Mouse (Mus musculus) adrenal gland, postnatal 10 days (tissue): Measurements from ENCODE around the gene Cntfr. TPM values are rescaled to one million over a fixed set of nuclear protein-coding genes. Genes with fewer than 3 reads are reported as not detected.

Experiments used
- DNase-seq: peaks from one replicate; pipeline ENCODE4 v3.0.0; 2021; ENCODE audit warnings: mixed read lengths
- total RNA-seq, 2 experiments: library from RNA; stranded (reverse); gene quantifications; 2 replicates each; pipeline ENCODE4 v1.2.3; 2021

Cntfr gene
- total RNA-seq, 2 experiments from 2014 or later, result 53.0 to 67.0 TPM

DNA sequence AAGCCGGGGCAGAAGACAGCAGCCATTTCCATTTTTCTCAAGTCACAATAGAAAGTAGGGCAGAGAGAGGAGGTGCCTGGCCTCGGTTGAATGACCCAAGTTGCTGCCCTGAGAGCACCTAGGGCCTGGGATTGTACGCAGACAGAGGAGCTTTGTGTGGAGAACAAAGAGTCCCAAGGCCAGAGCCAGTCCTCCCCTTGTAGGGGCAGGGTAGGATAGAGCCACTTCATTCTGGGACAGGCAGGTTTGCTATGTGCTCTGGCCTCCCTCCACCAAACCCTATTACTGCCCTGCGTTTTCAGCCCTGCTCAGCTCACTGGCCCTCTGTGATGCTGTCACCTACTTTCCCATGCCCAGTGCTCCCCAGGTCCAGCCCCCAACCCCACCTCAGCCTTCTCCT, 48.7 kb downstream of the Cntfr start:
- no peak for DNase-seq

DNA sequence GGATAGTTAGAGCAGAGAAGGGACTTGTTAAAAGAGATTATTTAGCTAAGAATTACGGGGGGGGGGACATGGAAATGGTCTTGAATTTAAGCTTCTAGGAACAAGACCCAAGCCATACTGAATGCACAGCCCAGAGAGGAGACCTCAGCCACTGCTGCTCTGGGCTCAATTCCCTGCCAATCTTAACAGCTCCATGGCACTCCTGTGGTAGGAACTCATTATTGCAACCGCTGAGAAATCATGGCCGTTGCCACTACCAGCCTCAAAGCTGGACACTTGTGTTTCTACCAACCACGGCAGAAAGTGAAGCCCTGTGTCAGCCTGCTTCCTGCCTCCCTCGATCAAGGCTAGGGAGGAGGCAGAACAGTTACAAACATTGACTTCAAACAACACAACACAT, 51.4 kb downstream of the Cntfr start:
- DNase-seq, result no peak

DNA sequence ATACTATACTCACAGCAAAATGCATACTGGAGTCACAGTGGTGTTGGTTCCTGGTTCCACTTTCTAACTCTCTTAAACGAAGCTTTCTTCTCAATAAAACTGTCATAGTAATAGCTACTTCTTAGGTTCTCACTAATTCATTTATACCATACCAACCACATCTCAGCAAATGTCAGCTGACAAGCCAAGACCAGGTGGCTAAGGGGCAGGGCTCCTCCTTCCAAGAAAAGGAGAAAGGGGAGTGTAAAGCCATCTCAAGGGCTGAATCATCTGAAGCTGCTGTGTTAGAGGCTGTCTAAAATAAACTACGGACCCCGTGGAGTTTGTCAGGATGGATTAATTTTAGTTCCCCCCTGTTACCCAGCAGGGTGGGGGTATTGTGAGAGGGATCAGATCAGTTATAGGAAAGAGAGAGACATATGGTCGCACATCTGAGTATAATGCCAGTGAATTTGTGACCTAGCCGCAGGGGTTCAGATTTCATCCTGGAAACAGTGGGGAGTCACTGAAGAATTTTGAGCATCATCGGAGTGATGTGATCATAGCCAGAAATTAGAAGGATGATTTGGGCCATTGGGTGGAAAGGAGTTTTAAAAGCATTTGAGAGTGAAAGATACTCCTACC, 55.6 kb downstream of the Cntfr start:
- DNase-seq, result no peak

DNA sequence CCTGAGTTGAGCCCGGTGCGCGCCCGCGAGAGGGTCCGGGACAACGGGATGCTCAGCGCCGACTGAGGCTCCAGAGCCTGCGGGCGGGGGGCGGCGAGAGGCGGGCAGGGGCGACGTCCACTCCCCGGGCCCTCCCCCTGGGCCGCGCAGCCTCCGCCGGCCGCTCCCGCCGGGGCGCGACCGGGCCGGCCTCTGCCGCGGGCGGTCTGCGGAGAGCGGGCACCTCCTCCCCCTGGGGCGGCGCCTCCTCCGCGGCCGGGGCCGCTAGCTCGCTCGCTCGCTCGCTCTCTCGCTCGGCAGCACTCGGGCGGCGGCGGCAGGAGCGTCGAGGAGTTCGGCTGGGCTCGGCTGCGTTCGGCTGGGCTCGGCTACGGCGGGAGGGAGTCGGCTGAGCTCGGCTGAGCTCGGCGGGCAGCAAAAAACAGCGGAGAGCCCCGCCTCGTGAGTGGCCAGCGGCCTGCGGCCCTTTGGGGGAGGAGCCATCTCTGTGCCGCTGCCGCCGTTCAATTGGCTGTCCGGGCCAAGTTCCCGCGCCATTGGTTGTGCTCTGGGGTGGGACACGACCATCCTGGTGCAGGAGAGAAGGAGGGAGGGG, 56.9 kb downstream of the Cntfr start, which contains the start of gene Enho:
TSS of gene Enho (minus strand) at position 412 of the 595 bp plus-strand sequence.
- DNase-seq, result peak; percentile 98

DNA sequence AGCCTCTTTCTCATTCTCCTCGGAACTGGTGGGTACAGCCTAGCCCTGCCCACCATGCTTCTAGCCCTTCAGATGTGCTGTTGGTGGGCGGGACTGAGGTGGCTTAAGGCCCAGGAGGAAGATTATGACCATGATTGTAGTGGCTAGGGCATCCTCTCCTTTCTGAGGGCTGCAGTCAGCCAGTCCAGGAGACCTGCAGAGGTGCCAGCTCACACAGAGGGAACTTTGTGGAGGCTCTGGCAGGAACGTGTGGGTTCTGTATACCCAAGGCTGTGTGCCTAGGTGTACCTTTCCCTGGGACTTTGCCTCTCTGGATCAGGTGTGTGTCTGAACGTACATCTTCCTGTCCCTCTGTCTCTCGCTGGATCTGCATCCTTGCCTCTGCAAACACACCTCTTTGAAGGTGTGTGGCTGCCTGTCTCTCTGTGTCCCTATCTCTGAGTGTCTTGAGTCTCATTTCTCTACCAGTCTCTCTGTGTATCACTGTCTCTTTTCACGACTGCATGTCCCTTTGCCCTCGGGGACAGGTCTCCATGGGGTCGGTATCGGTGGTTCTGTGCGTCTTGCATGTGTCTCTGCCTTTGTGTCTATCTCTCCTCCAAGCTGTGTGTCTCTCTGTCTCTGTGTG, 57.6 kb downstream of the Cntfr start:
- DNase-seq, result no peak

DNA sequence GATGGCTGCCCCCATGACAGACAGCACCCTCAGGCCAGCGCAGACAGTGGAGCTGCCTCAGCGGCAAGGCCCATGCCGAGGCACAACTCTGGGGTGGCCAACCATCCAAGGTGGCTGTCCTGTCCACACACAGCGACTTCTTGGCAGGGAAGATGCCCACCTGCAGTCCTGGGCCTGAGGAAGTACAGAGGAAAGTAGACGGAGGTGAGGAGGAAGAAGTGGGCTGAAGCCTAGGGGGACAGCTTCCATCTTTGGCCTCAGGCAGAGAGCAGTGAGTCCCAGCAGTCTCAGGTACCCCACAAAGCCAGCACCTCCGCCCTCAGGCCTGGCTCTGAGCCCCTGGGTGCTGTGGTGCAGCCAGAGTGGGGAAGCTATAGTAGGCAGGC, 58.1 kb downstream of the Cntfr start:
- no peak for DNase-seq

DNA sequence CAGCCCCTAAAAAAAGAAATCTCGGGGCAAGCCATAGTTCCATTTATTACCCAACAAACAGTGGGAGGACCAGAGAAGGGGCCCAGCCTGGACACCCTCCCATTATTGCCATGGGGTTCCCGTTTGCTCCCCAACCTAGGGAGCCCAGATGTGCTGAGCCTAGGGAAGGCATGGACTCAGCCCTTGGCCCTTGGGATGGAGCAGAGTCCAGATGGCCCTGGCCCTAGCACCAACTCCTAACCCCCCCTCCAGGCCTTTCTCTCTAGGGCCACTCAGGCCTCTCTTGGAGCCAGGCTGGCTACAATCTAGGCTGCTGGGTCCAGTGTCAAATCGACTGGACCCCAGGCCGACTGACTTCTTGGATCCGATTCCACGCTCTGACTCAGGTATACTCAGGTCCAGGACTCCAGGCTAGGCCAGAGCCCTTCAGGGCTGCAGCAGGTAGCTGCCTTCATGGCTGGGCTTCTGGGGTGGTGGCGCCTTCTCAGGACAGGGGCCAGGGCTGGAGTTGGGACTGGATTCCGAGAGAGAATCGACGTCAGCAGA, 58.6 kb downstream of the Cntfr start:
- DNase-seq, result no peak

DNA sequence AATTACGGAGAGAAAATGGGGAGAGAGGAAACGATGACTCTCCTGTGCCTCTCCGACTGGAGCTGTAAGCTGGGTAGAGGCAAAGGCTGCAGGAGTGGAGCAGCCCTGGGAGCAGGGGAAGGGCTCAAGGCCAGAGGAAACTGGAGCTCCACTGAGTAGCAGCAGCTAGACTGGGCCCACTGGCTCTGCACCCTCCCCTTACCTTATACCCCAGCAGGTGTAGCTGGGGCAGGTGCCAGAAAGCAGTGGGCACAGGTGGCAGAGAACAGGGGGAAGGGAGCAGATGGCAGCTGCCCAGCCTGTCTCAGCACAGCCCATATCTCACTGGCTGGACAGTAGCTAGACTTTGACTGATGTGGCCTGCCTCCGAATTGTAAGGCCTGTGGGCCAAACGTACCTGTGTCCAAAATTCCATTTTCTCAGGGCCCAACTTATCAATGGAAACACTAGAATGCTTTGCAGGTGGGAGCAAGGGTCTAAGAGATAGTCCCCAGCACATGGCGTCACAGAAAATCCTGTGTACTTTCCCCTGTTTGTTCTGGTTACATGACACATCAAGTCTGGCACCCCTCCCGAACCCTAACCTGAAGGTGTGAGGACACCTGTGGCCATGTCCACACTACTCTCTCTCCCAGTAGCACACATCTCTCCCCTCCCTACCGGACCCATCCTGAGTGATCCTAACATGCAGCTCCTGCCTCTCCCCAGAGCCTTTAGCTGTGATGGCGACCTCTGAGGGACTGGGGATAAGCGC, 59.8 kb downstream of the Cntfr start:
- no peak for DNase-seq

DNA sequence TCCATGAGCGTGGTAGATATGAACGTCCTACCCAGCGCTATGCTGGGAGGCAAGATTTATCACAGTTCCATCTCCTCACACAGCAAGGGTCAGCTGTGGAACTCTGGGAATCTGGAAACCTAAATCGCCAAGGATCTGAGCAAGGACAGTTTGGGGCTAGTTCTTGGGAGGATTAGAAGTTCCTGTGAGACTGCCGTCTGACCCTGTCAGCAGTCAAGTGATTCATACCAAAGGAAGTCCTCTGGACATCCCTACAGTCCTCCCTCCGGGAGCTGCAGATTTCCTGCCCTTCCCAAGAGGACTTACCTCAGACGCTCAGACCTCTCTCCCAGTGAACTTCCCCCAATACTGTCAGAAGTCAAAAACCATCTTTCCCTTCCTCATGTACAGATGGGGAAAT, 60.5 kb downstream of the Cntfr start:
- no peak for DNase-seq

DNA sequence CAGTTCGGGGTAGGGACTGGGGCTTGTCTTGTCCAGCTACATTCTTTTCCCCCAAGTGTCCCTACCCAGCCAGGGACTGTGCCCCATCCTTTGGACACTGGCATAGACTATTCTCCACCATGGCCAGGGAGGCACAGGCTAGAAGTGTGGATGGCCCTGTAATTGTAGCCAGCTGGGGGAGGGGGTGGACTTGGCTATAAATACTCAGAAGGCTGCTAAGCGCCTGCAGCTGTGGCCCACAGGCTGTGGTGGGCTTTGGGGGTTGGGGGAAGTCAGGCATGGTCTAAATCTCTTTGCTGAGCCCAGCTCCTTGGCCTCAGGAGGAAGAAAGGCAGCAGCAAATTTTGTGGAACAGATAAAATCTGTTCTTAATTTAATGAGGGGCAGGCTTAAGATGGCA, 61.0 kb downstream of the Cntfr start:
- no peak for DNase-seq

DNA sequence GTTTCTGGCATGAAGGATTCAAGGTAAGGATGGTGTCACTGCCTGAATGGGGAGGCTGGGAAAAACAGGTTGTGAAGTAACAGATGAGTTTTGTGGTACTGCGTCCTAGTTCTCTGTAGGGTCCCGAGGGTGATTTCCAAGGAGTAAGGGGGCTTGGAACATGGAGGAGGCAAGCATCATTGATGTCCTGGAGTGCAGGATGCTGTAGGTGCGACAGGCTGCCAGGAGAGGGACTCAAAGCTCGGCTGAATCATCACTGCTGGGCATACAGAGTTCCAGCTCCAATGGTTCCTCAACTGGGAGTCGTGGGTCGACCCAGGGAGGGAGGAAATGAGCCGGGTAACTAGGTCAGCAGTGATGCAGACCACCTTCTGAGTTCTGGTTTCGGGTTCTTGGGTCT, 61.7 kb downstream of the Cntfr start:
- DNase-seq, result no peak

DNA sequence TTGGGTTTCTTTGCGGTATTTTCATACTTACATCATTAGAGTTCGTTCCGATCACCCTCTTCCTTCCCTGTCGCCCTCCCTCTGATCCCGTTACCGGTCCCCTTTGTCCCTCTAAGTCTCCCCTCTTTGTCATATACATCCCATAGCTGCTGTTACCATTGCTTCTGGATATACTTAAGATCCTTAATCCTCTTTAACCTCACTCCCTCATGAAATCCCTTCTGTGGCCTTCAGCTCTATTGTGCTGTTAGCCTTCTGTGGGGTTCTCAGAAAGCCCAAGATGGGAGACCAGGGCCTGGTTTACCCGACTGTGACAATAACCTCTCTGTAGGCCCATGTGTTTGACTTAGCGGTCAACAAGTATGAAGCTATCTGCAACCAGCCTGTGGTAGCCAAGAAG, 62.3 kb downstream of the Cntfr start:
- DNase-seq, result no peak

DNA sequence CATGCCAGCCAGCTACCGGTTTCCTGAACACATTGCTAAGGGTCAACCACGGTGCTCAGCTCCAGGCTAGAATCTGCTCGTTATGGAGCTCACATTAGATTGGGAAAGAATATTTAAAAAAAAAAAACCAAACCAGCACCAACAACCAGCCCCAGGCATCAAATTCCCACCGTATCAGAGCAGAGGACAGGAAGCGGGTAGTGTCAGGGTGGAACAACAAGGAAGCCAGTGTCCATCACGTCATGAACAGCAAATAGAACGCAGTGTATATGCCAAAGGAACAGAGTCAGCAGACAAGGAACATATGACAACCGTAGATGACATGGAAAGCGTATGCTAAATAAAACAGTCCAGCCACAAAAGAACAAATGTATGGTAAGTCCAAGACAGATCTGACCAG, 63.9 kb downstream of the Cntfr start:
- no peak for DNase-seq

DNA sequence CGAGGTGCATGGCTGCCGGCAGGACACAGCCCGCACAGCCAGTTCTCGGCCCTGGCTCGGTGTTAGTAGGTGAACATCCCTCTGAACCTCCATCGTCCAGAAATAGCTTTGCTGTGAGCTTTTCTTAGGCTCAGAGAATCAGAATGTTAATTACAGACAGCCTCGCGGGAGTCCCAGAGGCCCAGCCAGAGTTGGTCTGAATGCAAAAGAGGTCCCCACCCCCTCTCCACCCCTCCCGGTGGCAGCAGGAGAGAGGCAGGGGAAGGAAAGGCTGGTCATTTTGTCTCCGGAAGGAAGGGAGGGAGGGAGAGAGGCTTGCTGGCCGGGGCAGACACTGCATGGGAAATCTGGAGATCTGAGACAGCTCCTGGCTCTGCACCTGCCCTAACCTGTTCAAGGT, 65.5 kb downstream of the Cntfr start:
- peak; percentile 38 for DNase-seq

DNA sequence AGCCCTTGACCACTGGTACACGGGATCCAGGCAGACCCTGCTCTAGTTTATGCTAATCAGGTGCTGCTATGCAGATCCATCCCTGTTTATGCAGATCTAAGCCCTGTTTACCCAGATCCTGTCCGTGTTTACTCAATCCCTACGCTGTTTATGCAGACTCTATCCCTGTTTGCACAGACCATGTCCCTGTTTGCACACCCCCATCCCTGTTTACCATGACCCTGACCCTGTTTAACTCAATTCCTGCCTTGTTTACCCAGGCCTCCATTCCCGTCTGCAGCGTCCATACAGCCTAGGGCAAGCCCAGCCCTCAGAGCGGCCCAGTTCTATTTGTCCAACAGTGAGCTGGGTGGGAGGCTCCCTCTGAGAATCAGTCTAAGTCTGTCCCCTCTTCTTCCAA, 66.7 kb downstream of the Cntfr start:
- DNase-seq, result no peak

DNA sequence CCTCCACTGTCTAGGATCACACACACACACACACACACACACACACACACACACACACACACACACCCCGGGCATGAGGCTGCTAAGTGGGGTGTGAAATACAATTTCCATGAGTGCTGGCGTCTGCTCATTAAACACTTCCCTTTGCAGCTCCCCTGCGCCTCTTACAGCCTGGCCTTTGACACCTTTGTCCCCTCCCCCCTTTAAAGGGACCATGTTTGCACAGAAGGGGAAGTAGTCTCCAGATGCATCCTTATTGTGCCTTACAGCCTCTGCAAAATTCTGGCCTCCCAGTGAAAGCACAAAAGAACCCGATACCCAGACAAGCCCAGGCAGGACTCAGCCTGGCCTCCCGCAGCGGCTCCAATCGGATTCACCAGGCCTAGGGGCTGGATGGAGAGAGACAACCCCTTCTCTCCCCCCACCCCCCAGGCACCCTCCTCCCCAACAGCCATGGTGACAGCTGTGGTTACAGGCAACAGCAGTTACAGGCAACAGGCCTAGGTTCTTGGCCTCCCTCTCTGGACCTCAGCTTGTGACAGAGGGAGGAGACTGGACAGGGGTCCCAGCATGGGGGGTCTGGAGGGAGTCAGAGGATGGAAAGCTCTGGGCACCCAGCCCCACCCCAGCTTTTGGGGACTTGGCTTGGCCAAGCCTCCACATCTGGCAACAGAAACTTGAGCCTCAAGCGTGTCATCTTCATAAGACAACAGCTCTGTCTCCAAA, 68.5 kb downstream of the Cntfr start:
- DNase-seq, result no peak

DNA sequence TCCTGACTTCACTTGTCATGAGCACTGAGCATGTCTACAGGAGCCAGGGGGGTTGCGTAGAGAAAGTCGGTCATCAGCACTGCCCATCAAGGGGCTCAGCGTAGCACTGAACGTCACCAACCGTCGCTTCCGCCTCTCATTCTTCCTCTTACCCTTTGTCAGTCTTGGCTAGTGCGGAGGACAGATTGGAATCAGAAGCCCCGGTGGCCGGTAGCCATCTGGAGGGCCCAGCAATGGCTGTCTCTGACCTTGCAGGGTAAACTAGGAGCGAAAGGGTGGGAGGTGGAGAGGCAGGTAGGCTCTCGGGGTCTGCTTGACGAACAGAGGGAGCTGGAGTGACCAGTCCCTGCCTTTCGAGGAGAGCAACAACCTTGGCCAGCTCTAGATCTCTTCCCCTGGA, 74.8 kb downstream of the Cntfr start:
- no peak for DNase-seq

DNA sequence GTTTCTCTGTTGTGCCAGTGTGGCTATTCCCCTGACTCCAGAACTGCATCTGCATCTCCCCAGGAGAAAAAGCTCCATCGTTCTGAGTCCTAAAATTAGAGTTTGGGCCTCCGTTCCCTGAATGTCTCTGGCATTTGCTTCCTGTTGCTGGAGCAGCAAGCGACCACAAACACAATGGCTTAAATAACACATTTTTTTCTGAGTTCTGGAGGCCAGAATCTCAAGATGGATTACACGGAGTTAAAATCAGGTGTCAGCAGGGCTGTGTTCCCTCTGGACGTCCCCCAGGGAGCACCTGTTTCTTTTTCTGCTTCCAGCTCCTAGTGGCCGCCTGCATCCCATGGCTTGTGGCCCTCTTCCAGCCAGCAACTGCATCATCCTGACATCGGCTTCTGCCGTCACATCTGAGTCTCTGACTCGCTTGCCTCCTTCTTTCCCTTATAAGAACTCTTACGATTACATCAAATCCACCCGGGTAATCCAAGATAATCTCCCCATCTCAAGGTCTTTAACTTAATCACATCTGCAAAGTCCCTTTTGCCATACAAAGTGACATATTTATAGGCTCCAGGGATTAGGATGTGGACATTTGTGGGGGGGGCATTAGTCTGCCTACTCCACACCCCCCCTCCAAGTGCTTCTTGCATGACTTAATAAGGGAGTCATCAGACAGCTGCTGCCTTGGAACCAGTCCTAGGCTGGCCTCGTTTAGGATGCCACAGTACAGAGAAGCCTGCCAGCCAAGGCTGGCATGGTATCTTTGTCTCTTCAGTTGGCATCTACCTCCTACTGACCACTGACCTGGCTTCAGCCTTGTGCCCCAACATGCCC, 77.8 kb downstream of the Cntfr start:
- DNase-seq, result no peak

DNA sequence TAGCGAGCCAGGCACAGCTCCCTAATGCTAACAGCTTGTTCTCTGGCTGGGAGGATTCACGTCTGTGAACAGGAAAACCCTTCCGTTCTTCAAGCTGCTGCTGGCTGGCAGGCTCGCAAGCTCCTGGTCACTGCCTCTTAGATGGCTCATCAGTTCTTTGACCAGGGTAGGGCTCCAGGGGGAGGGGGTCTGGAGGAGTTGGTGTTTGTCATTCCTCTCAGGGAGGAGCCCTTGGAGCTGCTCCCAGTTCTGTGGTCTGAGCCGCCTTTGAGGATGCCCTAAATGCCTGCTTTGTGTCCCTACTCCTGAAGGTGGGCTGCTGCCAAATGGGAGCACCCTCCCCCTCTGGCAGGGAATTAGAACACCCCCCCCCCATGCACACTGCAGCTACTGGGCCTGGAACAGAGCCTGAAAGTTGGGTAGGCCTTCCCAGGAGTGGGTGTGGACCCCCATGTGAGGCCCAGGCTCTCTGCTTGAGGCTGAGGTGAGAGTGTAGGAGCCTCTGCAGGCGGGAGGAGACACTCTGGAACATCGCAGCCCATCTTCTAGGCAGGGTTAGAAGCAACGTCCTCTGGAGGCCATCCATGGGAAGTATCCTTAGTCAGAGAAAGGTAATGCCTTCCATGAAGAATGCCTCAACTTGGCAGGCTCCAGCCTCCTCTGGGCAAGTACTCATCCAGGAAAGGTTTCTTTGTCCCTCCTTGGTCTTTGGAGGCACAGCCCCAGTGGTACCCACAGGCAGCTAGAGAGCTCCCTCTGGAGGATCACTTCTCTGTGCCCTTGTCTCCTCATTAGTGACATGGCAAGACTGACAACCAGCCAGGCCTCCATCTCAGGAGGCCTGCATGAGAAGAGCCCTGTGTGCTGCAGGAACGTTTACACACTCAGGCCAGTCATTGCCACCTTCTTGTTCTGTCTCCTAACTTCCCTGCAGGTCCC, 81.0 kb downstream of the Cntfr start:
- no peak for DNase-seq

DNA sequence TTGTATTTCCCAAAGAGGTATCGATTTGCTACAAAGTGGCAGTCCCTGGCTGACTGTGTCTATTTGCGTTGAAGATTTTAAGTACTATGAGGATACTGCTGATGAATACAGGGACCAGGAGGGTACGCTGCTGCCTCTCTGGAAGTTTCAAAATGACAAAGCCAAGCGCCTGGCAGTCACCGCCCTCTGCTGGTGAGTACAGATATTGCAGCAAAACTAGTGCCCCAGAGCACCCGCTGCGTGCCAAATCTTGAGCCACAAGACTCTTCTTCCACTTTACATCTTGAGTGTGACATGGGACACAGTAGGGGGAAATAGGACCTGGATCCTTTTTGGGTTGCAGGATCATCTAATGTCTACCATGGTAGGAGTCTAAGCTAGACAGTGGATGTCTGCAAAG, 82.7 kb downstream of the Cntfr start:
- peak; percentile 89 for DNase-seq
